Mouse (Mus musculus): Measurements from ENCODE around the gene Veph1. TPM values are rescaled to one million over a fixed set of nuclear protein-coding genes. Genes with fewer than 3 reads are reported as not detected.

The Veph1 gene
- polyA plus RNA-seq, 1 experiment, result not detected

DNA sequence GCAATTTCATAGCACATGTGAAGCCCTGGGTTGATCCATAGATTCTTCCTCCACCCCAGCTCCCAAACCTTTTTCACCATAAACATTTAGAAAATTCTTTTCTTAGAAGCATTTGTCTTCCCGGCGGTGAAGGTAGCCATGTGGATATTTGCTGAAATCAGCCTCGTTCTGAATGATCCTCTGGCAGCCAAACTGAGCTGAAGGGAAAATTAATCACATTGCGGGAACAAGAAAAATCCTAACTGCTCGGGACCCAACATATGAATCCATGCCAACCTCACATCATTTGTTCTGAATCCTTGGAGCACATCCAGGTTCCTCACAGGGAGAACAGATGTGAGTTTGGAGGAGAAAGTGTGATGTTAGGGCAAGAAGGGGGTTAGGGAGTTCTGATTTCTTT is 123.7 kb downstream of the Veph1 start:
- H3K36me3 ChIP-seq (replicated peaks; ENCODE audit: low read length), result no peaks in the 10 kb centered on the region
- H3K4me3 ChIP-seq (replicated peaks), result no peak overlapping the region
- no peaks in the 10 kb centered on the region for H3K9me3 ChIP-seq
- H3K27me3 ChIP-seq (replicated peaks), result no peaks in the 10 kb centered on the region
- no peak for TF ChIP-seq FLI1 (IDR thresholded peaks at IDR 0.05; ENCODE audit: low read length)
- no peak for TF ChIP-seq GATA1 (IDR thresholded peaks at IDR 0.05; ENCODE audit: borderline replicate concordance, low read length)
- H3K4me1 ChIP-seq, result no peaks in the 10 kb centered on the region

DNA sequence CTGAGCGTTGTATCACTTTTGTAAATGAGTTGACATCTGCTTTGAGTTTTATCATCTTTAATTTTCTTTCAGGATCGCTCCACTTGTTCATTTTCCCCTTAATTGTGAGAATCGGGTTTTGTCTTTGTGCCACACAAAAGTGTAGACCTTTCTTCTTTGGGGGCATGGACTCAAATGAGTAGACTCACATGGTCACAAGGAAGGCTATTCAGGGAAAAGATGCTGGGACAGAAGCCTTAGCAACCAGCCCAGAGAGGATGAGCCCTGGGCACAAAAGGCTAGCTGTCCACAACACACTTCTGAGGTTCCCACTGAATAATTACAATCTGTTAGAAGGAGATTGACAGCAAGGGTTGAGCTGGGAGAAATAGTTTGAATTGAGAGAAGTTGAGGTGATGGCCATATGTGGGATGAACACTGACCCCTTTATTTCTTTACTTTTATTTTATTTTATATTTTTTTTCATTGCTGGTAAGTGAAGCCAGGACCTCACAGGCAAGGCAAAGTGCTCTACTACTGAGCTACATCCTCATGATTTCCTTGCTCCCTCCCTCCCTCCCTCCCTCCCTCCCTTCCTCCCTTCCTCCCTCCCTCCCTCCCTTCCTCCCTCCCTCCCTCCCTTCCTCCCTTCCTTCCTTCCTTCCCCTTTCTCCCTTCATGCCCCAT is 126.6 kb downstream of the Veph1 start:
- Histone ChIP-seq H3K27me3 (replicated peaks) (no peaks in the 10 kb centered on the region), H3K9me3 (no peaks in the 10 kb centered on the region), H3K4me1 (no peaks in the 10 kb centered on the region), H3K4me3 (replicated peaks) (no peak overlapping the region), H3K36me3 (replicated peaks; ENCODE audit: low read length) (no peaks in the 10 kb centered on the region)
- TF ChIP-seq GATA1 (IDR thresholded peaks at IDR 0.05; ENCODE audit: borderline replicate concordance, low read length) (no peak), FLI1 (IDR thresholded peaks at IDR 0.05; ENCODE audit: low read length) (no peak)

- Histone ChIP-seq H3K27me3 (replicated peaks) (no peaks in the 10 kb centered on the region), H3K9me3 (no peaks in the 10 kb centered on the region), H3K36me3 (replicated peaks; ENCODE audit: low read length) (no peaks in the 10 kb centered on the region), H3K4me3 (replicated peaks) (no peak overlapping the region), H3K4me1 (no peaks in the 10 kb centered on the region)
- no peak for TF ChIP-seq GATA1 (IDR thresholded peaks at IDR 0.05; ENCODE audit: borderline replicate concordance, low read length)
- no peak for TF ChIP-seq FLI1 (IDR thresholded peaks at IDR 0.05; ENCODE audit: low read length)
These were observed 129.9 kb downstream of the Veph1 start for GRCm38 (mm10) chr3:66166606-66167290.

- Histone ChIP-seq H3K36me3 (replicated peaks; ENCODE audit: low read length) (no peaks in the 10 kb centered on the region), H3K27me3 (replicated peaks) (no peaks in the 10 kb centered on the region)
- no peak for TF ChIP-seq GATA1 (IDR thresholded peaks at IDR 0.05; ENCODE audit: borderline replicate concordance, low read length)
These were observed 131.6 kb downstream of the Veph1 start for GRCm38 (mm10) chr3:66165026-66165425.

GRCm38 (mm10) chr3:66164585-66164984 is 132.1 kb downstream of the Veph1 start:
- no peak for TF ChIP-seq GATA1 (IDR thresholded peaks at IDR 0.05; ENCODE audit: borderline replicate concordance, low read length)
- Histone ChIP-seq H3K27me3 (replicated peaks) (no peaks in the 10 kb centered on the region), H3K4me3 (replicated peaks) (no peak overlapping the region)

More at GRCm38 (mm10) chr3:66165026-66165425, 131.6 kb downstream of the Veph1 start:
- H3K4me3 ChIP-seq (replicated peaks), result no peak overlapping the region
- H3K4me1 ChIP-seq, result no peaks in the 10 kb centered on the region
- no peaks in the 10 kb centered on the region for H3K9me3 ChIP-seq

DNA sequence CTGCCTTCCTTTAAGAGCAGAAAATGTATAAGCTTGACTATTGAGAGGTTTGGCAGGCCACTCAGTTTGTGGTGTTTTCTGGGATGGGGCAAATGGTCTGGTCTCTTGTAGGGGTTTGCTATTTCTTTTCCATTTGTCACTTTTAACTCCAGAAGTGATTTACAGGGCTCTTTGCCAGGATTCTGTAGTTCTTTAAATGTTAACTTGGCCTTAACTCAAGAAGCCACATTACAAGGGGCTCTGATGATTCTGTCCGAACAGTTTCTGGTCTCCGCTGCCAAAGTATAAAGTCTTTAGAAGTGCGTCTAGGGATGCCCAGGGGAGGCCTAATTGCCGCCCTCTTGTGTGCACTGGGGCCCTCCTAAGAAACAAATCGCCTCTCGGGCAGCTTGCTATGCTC is 134.0 kb downstream of the Veph1 start:
- H3K27me3 ChIP-seq (replicated peaks), result no peaks in the 10 kb centered on the region
- no peaks in the 10 kb centered on the region for H3K36me3 ChIP-seq (replicated peaks; ENCODE audit: low read length)
- no peak for TF ChIP-seq FLI1 (IDR thresholded peaks at IDR 0.05; ENCODE audit: low read length)
- TF ChIP-seq GATA1 (IDR thresholded peaks at IDR 0.05; ENCODE audit: borderline replicate concordance, low read length), result no peak

More at GRCm38 (mm10) chr3:66164585-66164984, 132.1 kb downstream of the Veph1 start:
- Histone ChIP-seq H3K36me3 (replicated peaks; ENCODE audit: low read length) (no peaks in the 10 kb centered on the region), H3K4me1 (no peaks in the 10 kb centered on the region), H3K9me3 (no peaks in the 10 kb centered on the region)

DNA sequence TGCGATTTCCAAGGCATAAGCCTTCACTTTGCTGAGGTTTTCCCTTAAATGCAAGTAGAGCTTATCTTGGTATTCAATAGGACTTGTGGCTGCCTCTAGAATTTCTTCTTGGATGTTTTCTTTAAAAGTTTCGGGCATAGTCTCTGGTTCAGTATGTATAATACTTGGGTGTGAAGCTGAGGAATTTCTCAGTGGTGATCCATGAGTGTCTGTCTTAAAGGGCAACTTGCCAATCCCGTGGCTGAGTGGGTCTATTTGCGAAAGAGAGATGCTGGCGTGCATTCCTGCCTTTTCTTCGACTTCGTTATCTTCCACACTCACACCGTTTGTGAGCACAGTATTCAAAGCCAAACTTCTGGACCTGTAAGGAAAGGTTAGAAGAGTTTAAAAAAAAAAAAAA is 138.7 kb downstream of the Veph1 start:
- no peak for TF ChIP-seq FLI1 (IDR thresholded peaks at IDR 0.05; ENCODE audit: low read length)
- TF ChIP-seq GATA1 (IDR thresholded peaks at IDR 0.05; ENCODE audit: borderline replicate concordance, low read length), result no peak
- Histone ChIP-seq H3K9me3 (no peaks in the 10 kb centered on the region), H3K4me1 (no peaks in the 10 kb centered on the region), H3K4me3 (replicated peaks) (no peak overlapping the region), H3K27me3 (replicated peaks) (no peaks in the 10 kb centered on the region), H3K36me3 (replicated peaks; ENCODE audit: low read length) (no peaks in the 10 kb centered on the region)

More for the DNA sequence above, 134.0 kb downstream of the Veph1 start:
- Histone ChIP-seq H3K4me1 (no peaks in the 10 kb centered on the region), H3K4me3 (replicated peaks) (no peak overlapping the region), H3K9me3 (no peaks in the 10 kb centered on the region)

DNA sequence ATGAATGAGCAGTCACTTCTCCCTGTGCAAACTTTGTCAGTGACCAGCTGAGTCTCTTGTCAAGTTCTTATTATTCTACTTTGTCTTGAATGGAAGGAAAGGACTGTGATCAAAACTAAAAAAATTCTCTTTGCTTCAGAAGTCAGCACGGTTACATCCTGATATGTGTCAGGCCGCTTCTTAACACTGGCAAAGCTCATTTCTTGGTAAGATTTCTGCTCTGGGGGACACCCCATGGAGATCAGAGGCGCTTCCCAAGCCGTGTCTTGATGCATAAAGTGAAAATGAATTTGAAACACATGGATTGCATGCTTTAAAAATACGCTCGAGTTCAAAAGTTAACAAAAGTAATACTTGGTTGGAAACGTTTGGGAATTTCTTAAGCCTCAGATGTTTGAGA is 159.0 kb downstream of the Veph1 start:
- no peaks in the 10 kb centered on the region for H3K36me3 ChIP-seq (replicated peaks; ENCODE audit: low read length)
- H3K27me3 ChIP-seq (replicated peaks), result no peaks in the 10 kb centered on the region
- no peak overlapping the region for H3K4me3 ChIP-seq (replicated peaks)
- H3K4me1 ChIP-seq, result no peaks in the 10 kb centered on the region
- TF ChIP-seq FLI1 (IDR thresholded peaks at IDR 0.05; ENCODE audit: low read length) (no peak), GATA1 (IDR thresholded peaks at IDR 0.05; ENCODE audit: borderline replicate concordance, low read length) (no peak)
- H3K9me3 ChIP-seq, result no peaks in the 10 kb centered on the region

DNA sequence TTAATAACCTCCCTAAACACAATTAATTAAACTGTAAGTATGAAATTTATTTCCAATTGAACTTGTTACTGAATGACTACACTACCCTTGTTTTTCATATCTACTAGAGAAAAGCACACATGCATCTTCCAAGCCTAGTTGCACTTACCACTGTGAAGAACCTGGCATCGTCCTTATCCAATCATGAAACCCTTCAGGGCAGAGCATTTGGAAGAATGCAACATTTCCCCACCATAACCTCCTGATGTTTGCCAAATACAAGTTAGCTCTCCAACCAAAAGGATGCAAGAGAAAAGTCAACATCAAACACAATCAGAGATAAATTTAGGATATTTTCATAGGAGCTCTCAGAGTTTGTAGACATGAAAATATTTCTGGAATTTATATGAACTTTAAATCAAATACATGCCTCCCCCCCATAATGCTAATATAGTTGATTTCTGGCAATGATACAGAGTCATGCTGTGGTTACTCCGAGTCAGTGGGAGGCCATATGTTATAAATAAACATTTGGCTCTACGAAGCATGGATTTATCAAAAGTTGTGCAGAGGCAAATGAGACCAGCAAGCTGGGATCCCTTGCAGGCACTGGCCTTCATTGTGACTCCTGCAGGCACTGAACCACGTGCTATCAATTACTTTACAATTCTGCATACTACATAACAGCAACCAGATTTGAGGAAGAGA is 165.2 kb downstream of the Veph1 start:
- no peaks in the 10 kb centered on the region for H3K36me3 ChIP-seq (replicated peaks; ENCODE audit: low read length)
- no peaks in the 10 kb centered on the region; the same call in 1 of the 2 replicates for H3K4me1 ChIP-seq
- 0 out of 2 replicates have a peak, but pooled peaks cover 6% of the 10 kb centered on the region for H3K9me3 ChIP-seq
- no peaks in the 10 kb centered on the region for H3K27me3 ChIP-seq (replicated peaks)
- TF ChIP-seq FLI1 (IDR thresholded peaks at IDR 0.05; ENCODE audit: low read length) (no peak), GATA1 (IDR thresholded peaks at IDR 0.05; ENCODE audit: borderline replicate concordance, low read length) (no peak)
- H3K4me3 ChIP-seq (replicated peaks), result no peak overlapping the region

GRCm38 (mm10) chr3:66129689-66130088 is 166.9 kb downstream of the Veph1 start:
- H3K4me3 ChIP-seq (replicated peaks), result no peak overlapping the region
- H3K9me3 ChIP-seq, result 0 out of 2 replicates have a peak, but pooled peaks cover 6% of the 10 kb centered on the region
- no peaks in the 10 kb centered on the region for H3K36me3 ChIP-seq (replicated peaks; ENCODE audit: low read length)
- TF ChIP-seq GATA1 (IDR thresholded peaks at IDR 0.05; ENCODE audit: borderline replicate concordance, low read length) (no peak), FLI1 (IDR thresholded peaks at IDR 0.05; ENCODE audit: low read length) (no peak)
- H3K27me3 ChIP-seq (replicated peaks), result no peaks in the 10 kb centered on the region
- H3K4me1 ChIP-seq, result no peaks in the 10 kb centered on the region; the same call in 1 of the 2 replicates
